Mouse (Mus musculus) yolk sac, embryonic 10.5 days (tissue): ENCODE measurements around the gene Ap3b1.

Experiments used
- DNase-seq: peaks from one replicate; pipeline ENCODE4 v3.0.0-alpha.2; 2017; ENCODE audit warnings: low spot score

Ap3b1 gene

DNA sequence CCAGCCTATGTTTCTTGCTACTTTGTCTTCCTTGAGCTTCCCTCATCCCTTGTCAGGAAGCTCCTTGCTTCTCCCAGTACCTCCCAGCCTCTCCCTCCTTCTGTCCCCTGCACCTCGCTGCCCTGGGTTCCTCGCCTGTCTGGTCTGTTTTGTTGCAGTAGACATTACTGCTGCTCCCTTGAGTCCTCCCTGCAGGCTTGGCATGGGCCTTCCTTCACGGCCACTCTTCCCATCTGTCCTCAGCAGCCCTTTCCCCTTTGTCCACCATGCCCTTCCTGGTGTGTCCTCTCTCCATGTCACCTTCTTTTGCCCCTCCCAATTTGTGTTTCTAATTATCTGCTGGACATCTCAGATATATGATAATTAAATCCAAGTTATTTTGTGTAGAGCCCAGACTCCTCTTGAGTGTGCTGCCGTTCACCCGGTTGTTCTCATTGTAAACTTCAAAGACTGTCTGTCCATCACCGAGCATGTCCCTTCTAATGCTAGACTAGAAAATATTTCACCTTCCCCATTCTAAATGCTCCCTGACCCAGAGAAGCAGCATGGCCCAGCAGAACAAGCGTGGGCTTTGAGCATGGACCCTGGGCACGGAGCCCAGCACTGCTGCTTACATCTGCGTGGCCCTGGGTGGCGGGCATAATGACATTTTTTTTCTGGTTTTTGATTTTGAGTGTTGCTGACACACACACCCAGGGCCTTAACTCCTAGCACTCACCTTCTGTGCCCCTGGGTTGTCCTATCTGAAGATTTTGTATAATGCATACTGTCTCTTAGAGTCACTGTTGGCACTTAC lies 181.3 kb downstream of the Ap3b1 start:
- DNase-seq = no peak

DNA sequence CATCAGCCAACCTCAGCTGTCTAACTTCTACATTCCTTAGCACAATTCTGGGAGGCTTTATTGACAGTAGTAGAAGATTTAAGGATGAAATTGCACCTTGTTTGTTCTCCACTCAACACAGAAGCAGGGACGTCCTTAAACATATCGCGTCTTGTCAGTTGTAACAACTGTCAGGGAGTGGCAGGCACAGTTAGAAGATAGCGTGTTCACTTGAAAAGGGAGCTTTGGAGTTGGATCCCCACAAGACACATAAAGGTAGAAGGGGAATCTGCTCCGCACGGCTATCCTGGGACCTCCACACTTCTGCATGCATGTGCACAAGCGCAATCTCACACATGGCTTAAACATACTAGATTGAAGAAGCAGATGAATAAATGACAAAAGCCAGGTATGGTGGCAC lies 183.3 kb downstream of the Ap3b1 start:
- DNase-seq = no peak

DNA sequence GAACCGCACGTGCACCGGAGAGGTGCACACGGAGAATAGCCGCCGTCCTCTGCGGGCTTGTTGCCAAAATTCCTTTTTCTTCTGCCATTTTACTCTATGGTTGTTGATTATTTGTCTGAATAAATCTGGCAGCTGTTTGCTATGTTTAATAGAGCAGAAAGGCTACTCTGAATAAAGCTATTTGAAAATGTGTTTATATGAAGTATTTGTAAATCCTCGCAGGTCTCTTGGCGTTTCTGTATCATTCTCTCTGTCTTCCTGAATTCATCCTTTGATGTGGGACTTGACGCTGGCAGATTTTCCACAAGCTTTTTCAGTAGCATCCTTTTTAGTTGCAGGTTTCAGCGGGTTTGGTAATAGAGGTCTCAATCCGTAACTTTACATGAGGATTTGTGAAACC lies 185.5 kb downstream of the Ap3b1 start:
- no peak for DNase-seq

DNA sequence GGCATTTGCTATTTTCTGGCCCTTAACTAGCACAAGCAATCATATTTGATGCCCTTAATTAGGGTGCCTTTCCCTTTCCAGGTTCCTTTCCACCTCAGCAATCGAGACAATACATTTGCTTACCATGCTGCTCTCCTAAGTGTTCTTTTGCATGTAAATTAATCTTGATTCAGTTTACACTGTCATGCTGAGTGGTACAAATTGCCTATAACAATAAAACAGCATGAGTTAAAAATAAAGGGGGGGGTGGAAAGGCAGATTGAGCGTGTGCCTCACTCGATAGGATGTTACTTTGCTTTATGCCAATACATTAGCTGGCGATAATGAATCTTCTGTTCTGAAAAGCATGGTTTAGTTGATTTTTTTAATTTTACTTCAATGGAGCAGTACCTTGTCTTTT lies 187.0 kb downstream of the Ap3b1 start:
- DNase-seq = no peak

DNA sequence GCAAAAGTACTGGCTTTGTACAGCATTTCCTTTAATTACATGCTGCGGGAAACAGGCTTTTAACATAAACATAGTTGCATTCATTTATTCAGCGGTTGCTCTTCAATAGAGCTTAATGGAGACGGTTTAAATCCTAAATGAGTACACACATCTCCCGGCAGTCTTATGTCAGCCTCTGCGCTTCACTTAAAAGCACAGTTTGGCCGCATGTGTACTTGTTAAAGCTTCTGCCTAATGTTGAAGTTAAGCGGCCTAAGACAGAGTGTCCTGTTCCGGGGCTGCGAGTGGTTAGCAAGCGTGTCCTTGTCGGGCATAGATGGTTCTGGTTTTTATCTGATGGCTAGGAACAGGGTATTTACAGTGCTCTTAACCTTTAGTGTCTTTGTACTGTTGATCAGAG lies 187.5 kb downstream of the Ap3b1 start:
- DNase-seq = no peak

DNA sequence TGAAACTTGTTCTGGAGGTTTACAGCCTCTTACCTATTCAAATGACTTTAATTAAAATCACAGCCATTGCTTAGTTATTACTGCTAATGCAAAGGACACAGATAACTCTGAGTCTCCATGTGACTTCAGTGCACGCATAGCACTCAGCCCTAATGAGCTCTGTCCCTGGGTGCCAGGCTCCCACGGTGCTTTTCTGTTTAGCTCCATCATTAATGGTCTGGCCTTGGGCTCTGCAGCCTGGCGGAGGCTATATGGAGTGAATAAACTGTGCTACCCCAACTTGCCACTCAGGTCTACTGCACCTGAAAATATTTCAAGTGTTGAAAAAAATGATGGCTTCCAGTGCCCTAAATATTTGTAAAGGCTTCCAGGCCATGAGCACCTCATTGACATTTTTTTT lies 190.8 kb downstream of the Ap3b1 start:
- DNase-seq = no peak

DNA sequence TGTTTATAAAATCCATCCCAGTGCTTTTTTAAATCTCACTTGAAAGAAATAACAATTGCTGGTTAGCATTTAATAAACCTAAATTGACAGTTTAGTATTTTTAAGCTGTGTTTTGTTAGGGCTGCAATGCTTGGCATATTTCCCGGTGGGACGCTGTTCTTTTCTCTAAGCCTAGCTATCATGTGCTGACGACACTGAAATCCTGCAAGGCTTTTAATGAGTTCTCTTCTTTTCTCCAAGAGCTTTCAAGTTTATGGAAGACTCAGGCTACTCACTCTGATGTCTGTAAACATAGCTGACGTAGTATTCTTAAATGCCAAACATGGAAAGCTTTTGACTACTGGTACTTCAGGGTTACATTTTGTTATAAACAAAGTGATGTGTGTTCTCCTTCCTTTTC lies 191.3 kb downstream of the Ap3b1 start:
- DNase-seq = no peak

DNA sequence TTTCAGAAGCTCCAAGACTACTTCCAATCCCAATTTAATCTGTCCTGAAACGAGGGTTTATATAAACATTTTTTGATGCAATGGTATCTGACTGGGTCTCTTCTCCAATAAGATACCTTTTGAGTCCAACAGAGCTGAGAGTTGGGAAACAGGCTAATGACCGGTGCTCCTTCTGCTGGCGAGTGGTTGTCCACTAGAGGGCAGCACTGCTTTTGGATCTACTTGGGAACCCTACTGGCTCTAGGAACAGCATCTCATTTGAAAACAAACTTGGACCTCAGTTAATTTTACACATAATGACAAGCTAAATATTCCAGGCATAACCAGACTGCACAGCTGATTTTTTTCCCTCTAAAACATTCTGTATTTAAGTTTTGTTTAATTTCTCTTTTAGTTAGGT lies 201.3 kb downstream of the Ap3b1 start:
- DNase-seq = peak; percentile 53

DNA sequence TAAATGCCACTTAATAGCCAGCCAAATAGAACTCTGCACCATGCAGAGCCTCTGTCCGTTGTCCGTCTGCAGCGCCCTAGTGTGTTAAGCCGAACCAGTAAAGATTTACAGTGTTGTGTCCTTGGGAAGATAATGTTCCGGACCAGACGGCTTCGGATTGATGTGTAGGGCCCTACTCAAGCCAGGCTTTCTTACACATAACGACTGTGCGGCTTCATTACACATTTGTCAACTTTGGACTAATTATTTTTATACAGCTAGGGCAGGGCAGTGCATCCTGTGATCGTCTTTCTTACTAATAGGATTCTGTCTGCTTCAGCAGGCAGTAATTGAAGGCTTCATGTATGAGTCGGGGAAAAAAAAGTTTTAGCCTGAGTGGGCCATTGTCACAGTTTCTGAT lies 202.1 kb downstream of the Ap3b1 start:
- DNase-seq = no peak

DNA sequence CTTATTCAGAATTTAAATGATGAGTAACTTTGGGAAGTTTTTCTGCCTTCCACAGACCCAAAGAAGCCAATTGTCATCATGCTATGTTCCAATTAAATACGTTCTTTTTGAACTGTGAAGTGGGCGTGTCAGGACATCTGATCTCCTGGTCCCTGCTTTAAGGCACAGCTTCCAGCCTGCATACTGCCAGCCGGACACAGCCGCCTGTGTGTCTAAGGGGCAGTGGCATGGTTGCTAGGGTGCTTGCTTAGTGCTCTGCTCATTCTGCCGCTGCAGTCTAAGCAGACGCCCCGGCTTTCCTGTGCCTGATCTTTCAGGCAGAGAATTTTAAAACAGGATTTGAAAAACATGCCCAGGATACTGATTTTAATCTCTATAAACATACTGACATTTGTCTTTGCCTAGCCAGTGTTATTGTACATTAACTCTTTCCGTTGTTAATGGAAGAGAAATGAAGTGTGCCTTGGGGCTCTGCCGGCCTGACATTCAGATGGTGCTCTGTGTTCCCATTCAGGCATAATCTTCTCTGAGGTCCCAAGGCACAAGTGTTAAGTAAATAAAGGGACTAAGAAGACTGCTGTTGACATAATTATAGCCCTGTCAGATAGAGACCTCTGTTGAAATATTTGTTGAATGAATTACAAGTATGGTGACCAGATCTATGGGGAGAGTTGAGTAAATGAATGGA lies 204.0 kb downstream of the Ap3b1 start:
- no peak for DNase-seq

DNA sequence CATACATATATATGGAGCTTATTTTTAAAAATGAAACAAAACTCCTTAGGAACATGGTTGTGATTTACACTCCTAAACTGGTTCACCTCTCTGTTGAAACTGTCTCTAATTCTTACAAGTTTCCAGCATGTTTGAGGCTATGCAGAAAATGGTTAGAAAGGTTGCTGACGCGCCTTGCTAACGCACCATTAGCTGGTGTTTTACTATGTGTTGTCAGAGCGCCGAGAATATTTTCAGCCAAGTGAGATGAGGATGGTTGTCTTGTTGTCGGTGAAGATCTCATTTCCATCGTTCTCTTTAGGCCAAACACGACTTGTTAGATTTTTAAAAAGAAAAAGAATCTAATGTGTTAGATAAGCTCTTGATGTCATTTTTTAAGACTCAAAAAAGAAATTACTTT lies 205.1 kb downstream of the Ap3b1 start:
- DNase-seq = no peak

DNA sequence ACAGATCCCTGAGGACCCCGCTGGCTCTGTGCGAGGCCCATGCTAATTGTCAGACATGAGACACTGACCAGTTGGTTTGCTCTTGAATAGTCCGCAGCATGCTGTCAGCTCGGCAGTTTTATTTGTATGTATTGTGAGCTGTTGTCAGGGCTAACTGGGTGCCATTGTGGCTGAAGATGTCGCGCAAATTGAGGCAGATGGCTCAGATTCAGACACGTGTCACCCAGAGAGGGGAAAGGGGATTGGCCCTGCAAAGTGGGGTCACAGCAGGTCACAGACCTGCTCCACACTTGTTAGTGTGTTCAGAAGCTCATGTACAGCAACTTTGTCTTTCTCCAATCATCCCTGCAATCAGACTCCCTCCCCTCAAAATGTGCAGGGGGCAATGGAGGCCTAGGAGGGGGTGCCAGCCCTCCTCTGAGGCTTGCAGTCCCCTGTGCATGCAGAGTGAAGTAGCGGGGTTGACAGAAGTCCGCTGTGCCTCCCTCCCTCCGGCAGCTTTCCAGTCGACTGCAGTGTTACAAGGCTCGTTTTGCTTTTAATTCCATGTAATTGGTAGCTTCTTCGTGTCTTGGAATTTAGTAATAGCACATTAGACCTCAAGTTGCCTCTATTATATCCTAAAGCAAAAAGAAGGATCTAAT lies 205.7 kb downstream of the Ap3b1 start:
- DNase-seq = no peak

DNA sequence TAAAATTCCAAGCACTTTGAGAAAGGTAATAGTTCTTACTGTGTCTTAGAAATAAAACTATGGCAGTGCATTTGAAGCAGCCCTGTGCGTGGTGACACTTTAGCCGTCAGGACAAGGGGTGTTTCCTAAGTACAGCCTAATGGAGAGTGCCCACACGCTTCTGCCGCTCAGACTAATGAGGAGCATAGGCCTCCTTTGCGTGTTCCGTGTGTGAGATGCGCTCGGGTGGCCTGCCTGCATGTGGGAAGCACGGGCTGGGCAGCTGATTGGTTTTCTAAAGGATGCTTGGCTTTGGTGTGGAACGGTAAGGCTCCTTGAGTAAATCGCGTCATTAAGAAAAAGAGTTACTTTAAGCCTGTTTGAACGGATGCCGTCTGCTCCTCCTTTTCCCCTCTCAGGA lies 206.4 kb downstream of the Ap3b1 start:
- DNase-seq = no peak

DNA sequence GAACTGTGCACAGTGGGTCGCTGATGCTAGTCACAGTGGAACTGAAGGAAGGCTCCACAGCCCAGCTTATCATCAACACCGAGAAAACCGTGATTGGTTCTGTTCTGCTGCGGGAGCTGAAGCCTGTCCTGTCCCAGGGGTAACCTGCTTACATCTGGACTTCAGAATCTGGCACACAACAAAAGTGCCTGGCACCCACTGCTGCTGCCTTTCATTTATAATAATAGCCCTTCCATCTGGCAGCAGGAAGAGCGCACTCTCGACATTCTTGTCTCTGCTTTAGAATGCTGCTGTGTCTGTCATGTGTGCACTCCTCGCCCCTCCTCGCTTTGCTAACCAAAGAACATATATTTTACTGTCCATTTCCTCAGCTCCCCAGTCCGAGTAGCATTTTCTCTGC lies 206.9 kb downstream of the Ap3b1 start:
- DNase-seq = no peak

DNA sequence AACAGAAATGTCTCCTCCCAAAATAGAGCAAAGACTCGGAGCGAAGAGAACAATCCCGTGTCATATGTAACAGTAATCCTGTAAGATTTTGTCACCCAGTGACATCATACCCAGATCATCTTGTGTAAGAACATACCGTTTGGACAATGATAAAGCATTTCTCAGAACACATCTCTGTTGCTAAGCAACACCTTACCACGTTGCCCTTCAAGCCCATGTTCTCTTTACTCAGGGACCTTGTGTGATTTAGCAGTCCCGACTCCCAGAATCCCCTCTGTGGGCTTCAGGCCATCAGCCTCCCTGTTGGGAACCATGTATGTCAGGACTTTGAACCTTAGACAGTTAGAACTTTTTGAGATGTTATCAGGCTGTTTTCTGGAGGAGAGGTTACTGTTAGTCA lies 209.0 kb downstream of the Ap3b1 start:
- no peak for DNase-seq

DNA sequence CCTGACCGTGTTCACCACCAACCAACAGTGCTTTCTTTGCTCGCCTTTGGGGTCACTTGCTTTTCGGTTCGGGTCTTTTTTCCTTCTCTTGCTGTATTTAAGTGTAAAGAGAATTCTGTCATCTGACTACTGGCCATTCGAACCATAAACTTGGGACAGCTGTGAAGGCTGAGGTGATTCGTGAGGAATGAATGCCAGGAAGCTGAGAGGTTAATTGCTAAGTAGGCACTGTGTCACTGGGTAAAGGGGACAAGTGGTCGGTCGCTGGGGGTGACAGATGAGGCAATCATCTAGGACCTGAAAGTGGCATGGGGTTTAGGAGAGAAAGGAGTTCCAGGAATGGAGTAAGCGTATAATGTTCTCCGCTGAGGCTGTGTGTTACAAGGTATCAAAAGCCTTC lies 212.2 kb downstream of the Ap3b1 start:
- DNase-seq = no peak

DNA sequence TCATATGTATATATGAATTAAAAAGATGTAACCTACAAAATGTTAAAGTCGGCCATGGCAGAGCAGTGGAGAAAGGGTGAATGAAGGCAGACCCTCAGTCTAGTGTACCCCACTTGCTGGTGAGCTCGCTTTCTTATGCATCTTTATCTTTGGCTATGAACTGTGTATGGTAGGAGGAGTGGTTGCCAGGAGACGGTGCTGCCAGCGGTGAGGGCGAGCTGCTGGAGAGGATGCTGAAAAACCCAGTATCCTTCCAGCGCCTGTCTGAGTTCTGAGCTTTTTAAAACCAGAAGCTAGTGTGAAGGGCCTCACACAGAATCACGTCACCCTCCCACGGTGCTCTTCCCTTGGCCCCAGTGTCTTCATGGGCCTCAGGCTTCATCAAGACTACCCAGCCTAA lies 214.6 kb downstream of the Ap3b1 start:
- DNase-seq = no peak

DNA sequence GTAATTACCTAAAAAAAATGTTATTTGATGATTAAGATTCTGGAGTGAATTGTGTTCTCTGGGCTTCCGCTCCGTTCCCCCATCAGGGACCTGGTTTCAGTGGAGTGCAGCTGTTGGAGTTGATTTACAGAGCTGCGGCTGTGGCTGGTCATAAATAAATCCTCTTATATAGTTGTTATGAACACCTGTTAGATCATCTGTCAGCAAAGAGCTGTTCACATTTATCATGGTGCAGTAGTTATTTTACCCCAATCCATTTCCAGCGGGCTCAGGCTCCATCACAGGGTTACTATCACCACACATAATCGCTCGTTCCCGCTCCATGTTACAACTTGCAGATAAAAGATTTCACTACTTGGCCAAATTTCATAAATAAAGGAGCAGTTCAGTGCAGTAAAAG lies 215.1 kb downstream of the Ap3b1 start:
- no peak for DNase-seq

DNA sequence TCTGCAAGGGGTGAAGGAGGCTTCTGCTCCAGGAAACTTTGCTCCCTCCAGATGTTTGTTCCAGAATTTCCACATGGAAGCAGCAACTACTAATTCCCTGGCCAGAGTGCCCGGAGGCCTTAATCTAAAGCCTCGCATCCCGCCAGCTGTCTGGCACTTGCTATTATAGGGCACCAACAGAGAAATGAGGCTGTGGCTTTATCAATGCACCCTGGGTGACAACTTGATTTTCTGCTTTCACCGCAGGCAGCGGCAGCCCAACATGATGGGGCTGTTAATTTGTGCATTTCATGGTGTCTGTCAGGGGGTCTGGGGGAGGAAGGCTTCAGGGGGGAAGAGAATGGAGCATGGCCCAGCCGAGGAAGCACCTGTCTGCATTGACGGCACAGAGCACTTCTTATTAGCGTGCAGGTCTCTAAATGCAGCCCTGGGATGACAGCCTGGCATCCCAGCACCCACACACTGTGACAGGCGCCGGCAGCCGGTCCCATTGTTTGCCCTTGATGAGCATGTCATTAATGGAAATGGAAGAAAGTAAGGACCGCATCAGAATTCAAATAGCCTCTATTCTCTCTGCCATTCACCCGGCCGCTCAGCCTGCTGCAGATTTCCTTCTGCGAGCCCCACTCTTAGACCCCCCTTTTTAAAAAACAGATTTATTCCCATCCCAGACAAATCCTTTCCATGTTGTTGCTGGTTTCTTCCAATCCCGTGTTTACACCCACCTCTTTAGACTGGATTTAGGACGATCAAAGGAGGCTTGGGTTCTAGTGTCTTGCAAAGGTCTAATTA lies 217.0 kb downstream of the Ap3b1 start:
- no peak for DNase-seq

DNA sequence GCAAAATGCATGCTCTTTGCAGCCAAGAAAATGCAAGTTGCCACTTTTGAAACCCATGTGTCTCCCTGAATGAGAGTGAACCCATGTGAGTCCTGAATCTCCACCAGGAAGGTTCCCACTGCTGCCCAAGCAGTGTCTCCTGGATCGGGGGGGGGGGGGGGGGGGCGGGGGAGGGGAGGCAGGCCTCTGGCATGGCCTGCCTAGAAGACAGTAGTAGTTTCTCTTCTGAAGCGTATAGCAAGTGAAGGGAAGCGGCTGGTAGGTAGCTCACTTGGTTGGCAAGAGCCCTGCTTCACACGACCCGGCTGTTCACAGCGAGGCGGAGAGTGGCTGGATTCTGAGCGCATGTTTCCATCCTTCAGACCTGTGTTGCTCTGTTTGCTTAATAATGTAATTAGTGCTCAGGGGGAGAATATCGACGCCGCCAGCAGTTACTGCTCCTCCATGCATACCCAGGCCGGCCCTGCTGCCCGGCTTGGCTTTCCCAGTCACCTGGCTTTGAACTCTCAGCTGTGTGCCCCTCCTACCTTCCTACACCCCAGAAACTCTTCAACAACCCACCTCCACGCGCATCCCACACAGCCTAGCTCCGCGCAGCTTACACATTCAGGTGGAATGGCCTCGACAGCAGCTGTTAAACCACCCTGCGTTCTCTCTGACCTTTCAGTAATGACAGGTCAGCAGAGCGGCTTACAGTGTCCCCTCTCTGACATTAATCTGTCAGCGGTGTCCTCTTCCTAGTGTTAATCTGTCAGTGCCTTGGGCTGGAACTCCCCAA lies 217.8 kb downstream of the Ap3b1 start:
- no peak for DNase-seq

DNA sequence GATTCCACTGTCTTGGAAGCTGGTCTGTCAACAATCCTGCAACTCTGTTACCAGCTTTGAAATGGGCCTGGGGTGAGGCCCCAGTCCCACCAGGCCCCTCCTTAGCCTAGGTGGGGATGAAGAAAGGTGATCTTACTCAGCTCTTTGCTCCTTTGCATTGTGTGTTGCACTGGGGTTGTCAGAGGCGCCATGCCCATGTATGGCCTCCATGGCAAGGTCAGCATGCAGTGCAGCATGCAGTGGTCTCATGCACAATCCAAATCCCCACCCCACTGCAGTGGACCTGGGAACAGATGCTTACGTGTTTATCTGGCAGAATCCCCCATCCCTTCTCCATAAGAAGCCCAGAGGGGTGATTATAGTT lies 218.4 kb downstream of the Ap3b1 start:
- DNase-seq = no peak

DNA sequence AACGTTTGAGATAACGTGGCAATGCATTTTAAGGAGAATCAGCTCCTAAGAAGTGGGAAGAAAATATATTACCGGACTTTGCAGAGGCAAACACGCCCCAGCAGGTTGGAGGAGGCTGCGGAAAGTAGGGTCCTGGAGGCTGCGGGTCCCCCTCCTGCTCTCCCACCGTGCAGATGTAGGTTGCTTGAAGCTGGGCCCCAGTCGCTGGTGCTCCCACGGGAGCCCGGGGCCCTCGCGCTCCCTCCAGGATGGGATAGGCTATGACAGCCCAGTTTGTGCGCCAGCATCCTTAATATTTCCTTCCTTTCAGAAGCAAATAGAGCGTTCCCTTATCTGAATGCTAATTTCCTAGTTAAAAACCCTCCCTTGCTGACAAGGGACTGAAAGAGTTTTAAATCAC lies 236.5 kb downstream of the Ap3b1 start:
- no peak for DNase-seq
